ENCODE assay signal across 16 mouse cellular contexts in genomic region chr7:63697921-63698320, GRCm38 (mm10).
DNase-seq lines count a peak whose midpoint lies in the region; ATAC-seq and TF ChIP-seq lines count a peak whose summit lies in the region.
"Had no signal": no experiment of that assay in that cellular context is flagged by ENCODE, and none has a peak within 500 bp of the region (broad histone marks: within the 10 kb centered on the region; RNA-seq: fewer than 3 reads in every experiment).

No protein-coding gene starts in this region.

- no peaks in the 10 kb centered on the region for H3K9me3 ChIP-seq in intestine, embryonic 16.5 days (ENCODE audit: control insufficient read depth, low read length)
- H3K9me3 ChIP-seq: hindbrain, embryonic 15.5 days; limb, embryonic 10.5 days; liver, embryonic 13.5 days; neural tube, embryonic 13.5 days had no signal

- TF ChIP-seq CTCF in cerebellum, adult 2 months (IDR thresholded peaks at IDR 0.05; ENCODE audit: borderline replicate concordance, insufficient read depth, low read depth, low read length): no peak

- DNase-seq in frontal cortex, postnatal 14 days (ENCODE audit: low spot score in 2 of 2): no peak
- DNase-seq in right cerebral cortex, adult 18-20 months: peak; percentile 51
- DNase-seq in right cerebral cortex, postnatal 36 days (ENCODE audit: low spot score in 2 of 2): no peak
- DNase-seq in cerebellum, adult 2 months: peak; percentile 47 to 63
- DNase-seq in gastrocnemius, adult 18-20 months (ENCODE audit: low spot score): no peak
- DNase-seq: heart, adult 2 months; kidney, adult 18-20 months; layer of hippocampus, postnatal 36 days; liver, embryonic 13.5 days; thymus, postnatal 14 days had no signal

- H3K36me3 ChIP-seq in intestine, embryonic 16.5 days (ENCODE audit: control insufficient read depth, insufficient read depth, low read length): no peaks in the 10 kb centered on the region
- H3K36me3 ChIP-seq: limb, embryonic 10.5 days; liver, embryonic 13.5 days; neural tube, embryonic 13.5 days had no signal

- WGBS in cerebellum, adult 2 months: 34% methylated on average over 4 of the region's 4 CpGs
- 79% methylated on average over 4 of the region's 4 CpGs for WGBS in intestine, embryonic 16.5 days

- no peaks in the 10 kb centered on the region for H3K4me1 ChIP-seq in cerebellum, adult 2 months (ENCODE audit: control insufficient read depth, insufficient read depth, low read length)
- H3K4me1 ChIP-seq in intestine, embryonic 16.5 days (ENCODE audit: control insufficient read depth, insufficient read depth, low read length): no peaks in the 10 kb centered on the region
- H3K4me1 ChIP-seq: hindbrain, embryonic 15.5 days; limb, embryonic 10.5 days; liver, embryonic 13.5 days; neural tube, embryonic 13.5 days had no signal

- TF ChIP-seq POLR2A in cerebellum, adult 2 months (IDR thresholded peaks at IDR 0.05; ENCODE audit: borderline replicate concordance, insufficient read depth, low read length): no peak

- H3K4me3 ChIP-seq in cerebellum, adult 2 months (replicated peaks; ENCODE audit: insufficient read depth, low read depth, low read length): no peak overlapping the region
- no peak overlapping the region for H3K4me3 ChIP-seq in intestine, embryonic 16.5 days (ENCODE audit: low read length)
- H3K4me3 ChIP-seq: heart, adult 2 months; hindbrain, embryonic 15.5 days; limb, embryonic 10.5 days; liver, embryonic 13.5 days; neural tube, embryonic 13.5 days had no signal

- H3K4me2 ChIP-seq in intestine, embryonic 16.5 days (ENCODE audit: low read depth, low read length): no peak overlapping the region
- H3K4me2 ChIP-seq: hindbrain, embryonic 15.5 days; liver, embryonic 13.5 days; neural tube, embryonic 13.5 days had no signal

- no peak overlapping the region for H3K9ac ChIP-seq in intestine, embryonic 16.5 days (ENCODE audit: low read depth, low read length)
- H3K9ac ChIP-seq: hindbrain, embryonic 15.5 days; liver, embryonic 13.5 days; neural tube, embryonic 13.5 days had no signal

- H3K27me3 ChIP-seq in cerebellum, adult 2 months (ENCODE audit: control insufficient read depth, insufficient read depth, low read length): no peaks in the 10 kb centered on the region
- no peaks in the 10 kb centered on the region for H3K27me3 ChIP-seq in intestine, embryonic 16.5 days (replicated peaks; ENCODE audit: control insufficient read depth, insufficient read depth, low read length)
- H3K27me3 ChIP-seq: hindbrain, embryonic 15.5 days; liver, embryonic 13.5 days; neural tube, embryonic 13.5 days had no signal

- H3K27ac ChIP-seq in cerebellum, adult 2 months (ENCODE audit: insufficient read depth, low read length): no peak overlapping the region
- no peak overlapping the region for H3K27ac ChIP-seq in intestine, embryonic 16.5 days (ENCODE audit: low read length)
- H3K27ac ChIP-seq: heart, adult 2 months; hindbrain, embryonic 15.5 days; limb, embryonic 10.5 days; liver, embryonic 13.5 days; neural tube, embryonic 13.5 days had no signal

- peak; percentile 34; the same call in 1 of the 2 replicates for ATAC-seq in frontal cortex, adult (ENCODE audit: low TSS enrichment)
- no peak for ATAC-seq in intestine, embryonic 16.5 days
- ATAC-seq: CD4-positive, CD25-positive, alpha-beta regulatory T cell, adult 4 months had no signal

Comparison
In these comparisons a context has a peak if more than half of its experiments do, and no peak if none do; other contexts are left out.
1. DNase-seq: peak in right cerebral cortex, adult 18-20 months (single experiment) and cerebellum, adult 2 months (2 of 2); none in frontal cortex, postnatal 14 days (0 of 2), right cerebral cortex, postnatal 36 days (0 of 2) and gastrocnemius, adult 18-20 months (single experiment).